Mouse (Mus musculus): ENCODE data around the gene Klhl22.

Gene Klhl22

DNA sequence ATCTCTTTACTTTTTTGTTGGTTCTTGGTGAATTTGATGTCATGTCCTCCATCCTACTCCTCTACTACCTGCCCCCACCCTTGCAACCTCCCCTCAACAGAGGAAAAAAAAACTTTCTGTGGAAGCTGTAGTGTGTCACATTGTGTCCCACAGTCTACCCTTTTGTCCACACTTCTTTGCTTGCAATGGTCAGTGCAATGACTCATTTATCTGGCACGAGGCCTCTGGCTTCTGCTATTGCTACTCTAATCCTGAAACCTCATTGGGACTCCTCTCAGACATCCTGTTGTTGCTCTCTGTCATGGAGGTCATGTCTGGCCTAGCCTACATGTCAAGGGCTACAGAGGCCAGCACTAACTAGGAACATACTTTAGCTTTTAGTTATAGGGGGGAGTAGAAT lies 5.7 kb upstream of the Klhl22 start:
- DNase-seq (ENCODE audit: low read depth in 1 of 2, low spot score in 2 of 2): no peak

DNA sequence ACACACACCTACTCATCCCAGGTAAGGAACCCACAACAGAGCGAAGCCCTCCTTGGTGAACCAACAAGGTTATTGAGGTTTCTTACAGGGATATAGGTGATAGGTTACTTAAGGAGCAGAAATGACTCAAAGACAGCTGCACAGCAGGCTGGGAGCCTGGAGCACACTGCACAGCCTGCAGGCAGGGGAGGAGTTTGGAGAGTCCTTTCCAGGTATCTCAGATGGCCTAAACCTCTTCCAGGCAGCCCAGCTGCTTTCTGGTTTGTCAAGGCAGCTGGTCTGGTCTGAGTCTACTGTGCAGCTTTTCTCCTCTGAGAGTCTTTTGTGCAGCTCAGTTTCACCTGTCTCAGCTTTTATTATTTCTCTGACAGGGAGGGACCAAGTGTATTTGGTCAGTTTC lies 1.7 kb upstream of the Klhl22 start:
- DNase-seq (ENCODE audit: low read depth in 1 of 2, low spot score in 2 of 2): no peak

DNA sequence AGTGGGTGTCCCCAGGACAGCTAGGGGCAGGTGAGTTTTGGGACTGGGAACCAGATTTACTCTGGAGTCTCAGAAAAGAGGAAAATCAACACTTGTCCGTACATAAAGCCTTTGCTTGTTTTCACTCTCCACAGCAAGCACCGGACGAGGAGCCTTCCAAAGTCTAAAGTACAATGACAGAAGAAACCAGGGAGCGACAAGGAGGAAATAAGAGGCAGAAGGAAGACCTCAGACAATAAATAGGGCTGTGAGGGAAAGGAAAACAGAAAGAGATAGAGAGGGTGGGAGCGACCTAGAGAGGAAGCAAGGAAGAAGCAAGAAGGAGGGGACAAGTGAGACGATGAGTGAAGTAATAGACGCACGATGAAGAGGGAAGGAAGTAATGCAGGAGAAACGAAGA lies 516 bp upstream of the Klhl22 start:
- no peak for DNase-seq (ENCODE audit: low read depth in 1 of 2, low spot score in 2 of 2)

DNA sequence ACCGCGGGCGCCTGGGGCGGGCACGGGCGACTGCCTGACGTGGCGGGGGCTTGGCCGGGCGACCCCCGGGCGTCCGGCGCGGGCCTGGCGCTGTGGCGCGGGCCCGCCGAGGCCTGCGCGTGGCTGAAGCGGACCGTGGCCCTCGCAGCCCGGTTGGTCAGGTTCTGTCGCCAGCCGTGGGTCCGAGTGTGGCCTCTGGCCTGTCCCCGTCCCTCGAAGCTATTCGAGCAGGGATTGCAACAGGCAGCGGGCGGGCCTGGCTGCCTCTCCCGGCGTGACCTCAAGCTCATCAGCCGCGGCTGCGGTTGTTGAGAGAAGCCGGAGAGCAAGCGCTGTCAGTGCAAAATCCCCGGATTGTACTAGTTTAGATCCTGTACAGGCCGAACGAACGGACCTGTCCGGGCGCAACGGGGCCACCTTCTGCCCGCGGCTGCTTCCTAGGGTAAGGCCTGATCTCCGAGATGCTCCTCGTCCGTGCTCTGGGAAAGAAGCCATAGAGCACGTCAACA lies 449 bp downstream of the Klhl22 start:
- peak in 1 of 2 experiments; percentile 37 for DNase-seq (ENCODE audit: low read depth in 1 of 2, low spot score in 2 of 2)

DNA sequence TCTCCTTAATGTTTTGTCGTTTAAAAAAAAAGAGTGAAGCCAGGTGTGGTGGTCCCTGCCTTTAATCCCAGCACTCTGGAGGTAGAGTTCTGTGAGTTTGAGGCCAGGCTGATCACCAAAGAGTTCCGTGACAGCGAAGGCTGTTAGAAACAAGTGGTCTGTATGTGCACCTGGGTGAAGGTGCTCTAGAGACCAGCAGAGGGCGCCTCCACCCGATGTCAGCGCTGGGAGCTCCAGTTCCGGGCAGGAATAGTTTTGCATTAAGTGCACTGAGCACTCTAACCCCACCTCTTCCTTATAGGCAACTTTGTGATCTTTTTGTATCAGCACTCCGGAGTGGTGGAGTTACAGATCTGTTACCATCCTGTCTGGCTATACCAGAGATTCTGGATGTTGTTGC lies 1.2 kb downstream of the Klhl22 start:
- no peak for DNase-seq (ENCODE audit: low read depth in 1 of 2, low spot score in 2 of 2)

DNA sequence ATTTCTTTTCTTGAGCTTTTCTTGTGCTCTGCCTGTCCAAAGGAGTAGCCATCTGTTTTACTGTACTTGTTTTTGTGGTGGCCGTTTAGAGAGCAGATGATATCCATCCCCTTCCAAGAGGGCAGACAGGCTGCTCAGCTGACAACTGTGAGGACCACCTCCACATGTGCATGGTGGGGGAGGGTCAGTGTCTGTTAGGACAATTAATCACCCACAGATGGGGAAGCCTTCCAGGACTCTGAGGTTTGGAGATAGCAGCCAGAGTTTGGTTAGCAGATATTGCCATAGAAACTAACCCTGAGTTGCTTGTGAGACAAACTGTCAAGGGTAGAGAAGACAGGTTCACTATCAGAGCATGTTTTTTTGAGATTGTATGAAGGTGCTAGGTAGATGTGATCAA lies 1.7 kb downstream of the Klhl22 start:
- no peak for DNase-seq (ENCODE audit: low read depth in 1 of 2, low spot score in 2 of 2)

DNA sequence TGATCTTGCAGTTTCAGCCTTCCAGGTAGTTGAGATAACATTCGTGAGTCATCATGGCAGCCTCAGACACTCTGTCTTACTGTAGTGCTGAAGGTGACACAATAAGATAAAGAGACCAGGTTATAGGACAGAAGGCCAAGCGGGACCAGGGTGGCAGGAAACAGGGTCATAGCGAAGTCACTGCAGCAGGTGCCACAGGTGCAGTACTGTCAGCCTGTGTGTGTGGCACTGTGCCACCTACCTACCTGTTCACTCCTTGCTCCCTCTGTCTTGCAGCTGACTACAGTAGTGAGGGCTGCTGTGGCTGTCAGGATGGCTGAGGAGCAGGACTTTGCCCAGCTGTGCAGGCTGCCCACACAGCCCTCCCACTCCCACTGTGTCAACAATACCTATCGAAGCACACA lies 4.7 kb downstream of the Klhl22 start:
- DNase-seq (ENCODE audit: low read depth in 1 of 2, low spot score in 2 of 2): no peak

DNA sequence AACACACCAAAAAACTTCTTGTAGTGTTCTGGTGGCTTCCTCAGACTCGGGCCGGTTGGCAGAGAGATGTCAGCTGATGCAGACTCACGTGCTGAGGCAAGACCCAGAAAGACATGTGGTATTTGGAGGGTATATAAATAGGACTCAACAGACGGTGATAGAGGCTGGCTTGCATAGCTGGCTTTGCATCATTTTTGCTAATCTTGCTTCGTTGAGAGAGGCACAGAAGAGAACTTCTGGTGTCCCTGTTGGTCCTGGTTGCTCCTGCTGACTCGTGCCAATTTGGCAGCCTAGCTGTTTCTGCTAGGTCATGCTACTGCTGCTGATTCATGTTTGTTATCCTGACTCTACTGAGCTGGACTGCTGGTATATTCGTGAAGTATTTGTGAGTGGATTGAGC lies 9.4 kb downstream of the Klhl22 start:
- DNase-seq (ENCODE audit: low read depth in 1 of 2, low spot score in 2 of 2): no peak

DNA sequence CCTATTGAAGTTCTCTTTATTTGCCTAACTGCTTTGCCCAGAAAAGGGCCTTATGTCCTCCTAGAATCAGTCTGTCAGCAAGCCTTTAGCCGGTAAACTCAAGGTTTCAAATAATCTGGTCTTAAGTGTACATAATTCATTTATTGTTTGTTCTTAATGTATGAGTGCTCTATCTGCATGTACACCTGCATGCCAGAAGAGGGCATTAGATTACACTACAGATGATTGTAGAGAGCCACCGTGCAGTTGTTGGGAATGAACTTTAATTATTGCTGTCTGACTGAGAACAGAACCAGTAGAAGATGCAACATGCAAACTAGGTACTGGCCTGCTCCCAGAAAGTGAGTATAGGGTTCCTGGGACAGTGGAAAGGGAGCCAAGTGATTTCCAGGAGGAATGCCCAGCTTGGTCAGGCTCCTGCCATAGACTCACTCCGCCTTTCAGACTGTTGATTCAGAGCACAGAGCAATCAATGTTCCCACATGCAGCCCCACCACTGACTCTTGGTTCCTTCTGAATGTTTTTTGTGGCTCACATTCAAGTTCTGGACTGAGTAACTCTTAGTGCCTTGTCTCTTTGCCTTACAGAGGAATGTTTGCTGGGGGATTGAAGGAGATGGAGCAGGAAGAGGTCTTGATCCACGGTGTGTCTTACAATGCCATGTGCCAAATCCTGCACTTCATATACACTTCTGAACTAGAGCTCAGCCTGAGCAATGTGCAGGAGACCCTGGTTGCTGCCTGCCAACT lies 11.9 kb downstream of the Klhl22 start:
- DNase-seq (ENCODE audit: low read depth in 1 of 2, low spot score in 2 of 2): no peak

DNA sequence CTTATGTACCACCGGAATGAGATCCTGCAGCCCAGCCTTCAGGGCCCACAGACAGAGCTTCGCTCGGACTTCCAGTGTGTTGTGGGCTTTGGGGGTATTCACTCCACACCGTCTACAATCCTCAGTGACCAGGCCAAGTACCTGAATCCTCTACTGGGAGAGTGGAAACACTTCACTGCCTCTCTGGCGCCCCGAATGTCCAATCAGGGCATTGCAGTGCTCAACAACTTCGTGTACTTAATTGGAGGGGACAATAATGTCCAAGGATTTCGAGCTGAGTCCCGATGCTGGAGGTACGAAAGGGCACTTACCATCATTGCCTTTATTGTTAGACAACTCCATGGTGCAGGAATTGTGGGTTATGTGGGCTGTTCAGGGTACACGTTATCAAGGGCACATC lies 17.4 kb downstream of the Klhl22 start:
- DNase-seq (ENCODE audit: low read depth in 1 of 2, low spot score in 2 of 2): no peak

DNA sequence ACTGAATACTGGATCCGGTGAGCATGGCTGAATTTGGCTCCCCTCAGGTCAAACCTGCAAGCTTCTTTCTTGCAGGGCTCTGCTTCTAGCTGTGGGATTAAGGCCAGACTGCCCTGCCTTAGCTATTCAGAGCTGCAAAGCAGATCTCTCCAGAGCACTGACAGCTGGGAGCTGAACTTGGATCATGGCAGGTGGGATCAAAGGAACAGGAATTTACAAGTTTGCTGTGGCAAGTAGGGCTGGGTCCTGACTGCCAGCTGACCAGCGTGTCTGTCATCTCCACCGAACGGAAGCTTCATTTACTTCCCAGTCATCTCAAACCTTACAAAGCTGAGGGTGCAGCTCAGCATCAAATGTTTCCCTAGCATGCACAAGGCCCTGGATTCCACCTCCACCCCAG lies 18.8 kb downstream of the Klhl22 start:
- DNase-seq (ENCODE audit: low read depth in 1 of 2, low spot score in 2 of 2): no peak

DNA sequence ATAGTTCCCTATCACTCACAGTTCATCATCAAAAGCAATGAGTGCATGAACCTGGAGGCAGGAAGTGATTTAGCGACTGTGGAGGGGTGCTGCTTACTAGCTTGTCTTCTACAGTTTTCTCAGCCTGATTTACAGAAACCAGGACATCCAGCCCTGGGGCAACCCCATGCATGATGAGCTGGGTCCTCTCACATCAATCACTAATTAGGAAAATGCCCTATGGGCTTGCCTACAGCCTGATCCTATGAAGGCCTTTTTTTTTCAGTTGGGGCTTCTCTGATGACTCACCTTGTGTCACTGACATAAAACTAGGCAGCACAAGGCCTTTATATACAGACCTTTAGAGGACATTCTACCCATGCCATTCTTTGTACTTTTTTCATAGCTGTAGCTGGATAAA lies 20.3 kb downstream of the Klhl22 start:
- DNase-seq (ENCODE audit: low read depth in 1 of 2, low spot score in 2 of 2): no peak

DNA sequence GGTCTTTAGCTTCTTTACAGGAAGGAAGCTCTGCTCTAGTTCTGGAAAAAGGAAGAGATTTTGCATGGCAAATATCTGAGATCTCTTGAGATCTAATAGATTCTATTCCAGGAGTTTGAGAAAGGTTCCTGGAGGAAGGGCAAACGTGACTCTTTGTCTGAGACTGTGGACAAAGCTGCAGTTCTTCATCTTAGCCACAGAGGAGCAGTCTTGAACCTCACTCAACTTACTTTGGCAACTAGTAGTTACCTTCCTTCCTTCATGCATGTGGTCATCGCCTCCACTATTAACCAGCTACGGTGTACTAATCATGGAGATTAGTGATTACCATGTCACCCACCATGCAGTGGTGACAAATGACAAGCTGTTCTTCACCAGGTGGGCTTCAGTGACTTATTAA lies 25.9 kb downstream of the Klhl22 start:
- DNase-seq (ENCODE audit: low read depth in 1 of 2, low spot score in 2 of 2): no peak

DNA sequence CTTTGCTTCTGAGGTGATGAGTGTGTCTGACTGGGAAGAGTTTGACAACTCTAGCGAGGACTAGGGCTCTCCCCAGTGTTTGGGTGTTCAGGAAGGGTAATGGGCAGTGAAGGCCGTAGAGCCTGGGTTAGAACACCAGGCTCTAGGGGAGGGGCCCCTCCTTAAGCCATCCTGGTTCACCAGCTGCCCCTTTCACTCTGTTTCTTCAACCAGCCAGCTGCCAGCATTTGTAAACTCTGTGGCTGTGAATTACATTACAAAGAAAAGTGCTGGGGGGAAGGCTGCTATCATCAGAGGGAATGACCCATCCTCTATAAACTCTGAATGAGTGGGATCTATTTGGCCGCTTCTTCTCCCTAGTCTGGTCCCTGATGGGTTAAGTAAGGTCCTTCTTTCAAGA lies 33.3 kb downstream of the Klhl22 start:
- no peak for DNase-seq (ENCODE audit: low read depth in 1 of 2, low spot score in 2 of 2)

DNA sequence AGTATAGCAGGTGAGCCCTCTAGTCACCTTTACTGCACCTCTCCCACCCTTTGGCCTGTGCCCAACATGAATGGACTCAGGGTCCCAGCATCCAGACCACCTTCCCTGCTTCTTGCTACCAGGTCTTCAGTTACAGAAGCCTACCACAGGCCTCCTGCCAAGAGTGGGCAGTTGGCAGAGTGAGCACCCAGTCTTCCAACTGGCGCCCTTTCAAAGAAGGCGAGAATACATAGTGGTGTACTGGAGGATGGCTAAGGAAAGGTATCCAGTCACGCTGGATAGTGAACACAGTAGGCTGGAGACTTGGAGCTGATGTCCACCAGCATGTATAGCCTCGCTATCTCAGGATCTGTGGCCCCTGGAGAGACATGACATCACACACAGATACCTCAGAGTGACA lies 34.6 kb downstream of the Klhl22 start:
- DNase-seq (ENCODE audit: low read depth in 1 of 2, low spot score in 2 of 2): no peak

DNA sequence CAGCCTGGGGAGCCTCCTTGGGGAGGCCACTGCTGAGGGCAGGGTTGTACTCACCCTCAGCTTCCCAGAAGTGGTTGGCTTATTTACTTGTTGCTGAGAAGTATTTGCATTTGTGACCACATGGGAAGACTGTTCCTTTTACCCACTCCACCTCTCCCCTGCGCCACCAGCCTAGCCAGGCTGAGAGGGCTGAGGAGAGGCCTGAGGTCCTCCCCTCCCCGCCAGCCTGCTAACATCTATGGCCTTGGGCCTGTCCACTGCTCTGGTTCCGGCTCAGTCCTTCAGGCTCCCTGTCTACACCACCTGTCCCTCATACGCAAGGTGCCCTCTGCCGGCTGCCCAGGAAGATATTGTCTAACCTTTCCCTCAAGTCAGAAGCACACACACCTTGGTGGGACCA lies 36.2 kb downstream of the Klhl22 start:
- DNase-seq (ENCODE audit: low read depth in 1 of 2, low spot score in 2 of 2): no peak

DNA sequence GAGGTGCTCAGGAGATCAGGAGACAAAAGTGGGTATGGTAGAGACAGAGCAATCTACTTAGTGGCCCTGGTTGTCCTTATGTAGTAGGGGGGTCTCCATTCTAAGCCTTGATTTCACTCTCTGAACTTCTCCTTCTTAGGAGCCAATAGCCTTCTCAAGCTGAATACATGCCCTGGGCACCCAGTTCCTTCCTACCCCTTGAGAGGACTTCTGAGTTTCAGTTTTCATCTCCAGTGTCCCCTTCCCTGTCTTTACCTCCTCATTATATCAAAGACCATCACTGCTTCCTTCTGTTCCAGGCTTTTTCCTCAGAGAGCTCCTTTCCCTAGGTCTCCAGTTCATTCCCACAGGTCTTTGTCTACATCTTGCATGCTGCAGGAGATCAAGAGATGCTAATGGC lies 37.1 kb downstream of the Klhl22 start:
- no peak for DNase-seq (ENCODE audit: low read depth in 1 of 2, low spot score in 2 of 2)

DNA sequence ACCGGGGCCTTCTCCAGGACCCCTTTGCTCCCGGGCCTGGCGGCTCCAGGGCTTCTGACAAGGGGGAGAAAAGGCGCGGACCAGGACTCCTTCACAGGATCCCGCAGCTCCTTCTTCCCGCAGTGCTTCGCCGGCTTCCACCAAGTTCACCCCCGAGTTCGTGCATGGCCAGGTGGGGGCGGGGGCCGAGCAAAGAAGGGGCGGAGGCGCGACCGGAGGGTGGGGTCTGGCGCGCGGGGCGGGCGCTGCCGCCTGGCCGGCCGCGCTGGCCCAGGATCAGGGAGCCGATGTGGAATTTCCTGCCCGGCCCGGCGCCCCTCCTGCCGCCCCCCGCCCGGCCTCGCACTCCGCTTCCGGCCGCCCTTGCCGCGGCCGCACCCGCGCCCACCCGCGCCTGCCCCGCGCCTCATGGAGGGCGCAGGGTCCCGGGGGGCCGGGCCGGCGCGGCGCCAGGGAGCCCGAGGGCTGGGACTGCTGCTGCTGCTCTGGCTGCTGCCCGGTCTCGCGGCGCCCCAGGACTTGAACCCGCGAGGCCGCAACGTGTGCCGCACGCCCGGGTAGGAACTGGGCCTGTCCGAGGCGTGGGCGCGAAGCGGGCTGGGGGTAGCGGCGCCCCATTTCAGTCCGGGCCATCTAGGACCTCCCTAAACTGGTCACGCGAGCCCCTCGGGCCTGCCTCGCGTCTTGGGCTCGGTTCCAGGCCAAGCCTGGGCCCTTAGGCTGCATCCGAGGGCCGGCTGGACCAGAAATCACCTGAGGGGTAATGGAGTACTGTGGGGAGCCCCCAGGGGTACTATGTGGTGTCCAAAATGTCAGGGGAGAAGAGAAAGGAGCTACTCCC lies 37.8 kb downstream of the Klhl22 start, which contains the start of gene Scarf2:
Scarf2 (plus strand) TSS at position 312 of the 841 bp plus-strand sequence.
- DNase-seq (ENCODE audit: low read depth in 1 of 2, low spot score in 2 of 2): no peak

DNA sequence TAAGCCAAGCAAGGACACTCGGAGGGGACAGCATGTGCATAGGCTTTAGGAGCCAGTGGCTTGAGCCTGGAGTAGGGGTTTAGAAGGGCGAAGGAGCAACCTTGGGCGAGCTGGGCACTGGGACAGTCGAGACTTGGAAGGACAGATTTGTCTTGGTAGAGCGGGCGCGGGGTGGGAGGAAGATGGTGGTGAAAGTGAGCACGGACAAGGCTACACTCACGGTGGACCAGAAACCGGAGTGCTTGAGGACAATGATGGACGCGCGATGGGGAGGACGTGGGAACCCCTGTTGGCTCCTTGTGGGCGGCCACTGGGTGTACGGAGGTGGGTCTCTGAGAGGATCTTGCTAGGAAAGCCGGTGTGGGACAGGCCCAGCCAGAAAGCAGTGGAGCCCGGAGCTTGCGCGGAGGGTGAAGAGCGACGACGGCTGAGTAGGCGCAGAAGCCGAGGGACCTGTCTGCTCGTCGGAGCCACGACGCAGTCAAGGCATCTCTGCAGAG lies 38.4 kb downstream of the Klhl22 start:
- no peak for DNase-seq (ENCODE audit: low read depth in 1 of 2, low spot score in 2 of 2)

DNA sequence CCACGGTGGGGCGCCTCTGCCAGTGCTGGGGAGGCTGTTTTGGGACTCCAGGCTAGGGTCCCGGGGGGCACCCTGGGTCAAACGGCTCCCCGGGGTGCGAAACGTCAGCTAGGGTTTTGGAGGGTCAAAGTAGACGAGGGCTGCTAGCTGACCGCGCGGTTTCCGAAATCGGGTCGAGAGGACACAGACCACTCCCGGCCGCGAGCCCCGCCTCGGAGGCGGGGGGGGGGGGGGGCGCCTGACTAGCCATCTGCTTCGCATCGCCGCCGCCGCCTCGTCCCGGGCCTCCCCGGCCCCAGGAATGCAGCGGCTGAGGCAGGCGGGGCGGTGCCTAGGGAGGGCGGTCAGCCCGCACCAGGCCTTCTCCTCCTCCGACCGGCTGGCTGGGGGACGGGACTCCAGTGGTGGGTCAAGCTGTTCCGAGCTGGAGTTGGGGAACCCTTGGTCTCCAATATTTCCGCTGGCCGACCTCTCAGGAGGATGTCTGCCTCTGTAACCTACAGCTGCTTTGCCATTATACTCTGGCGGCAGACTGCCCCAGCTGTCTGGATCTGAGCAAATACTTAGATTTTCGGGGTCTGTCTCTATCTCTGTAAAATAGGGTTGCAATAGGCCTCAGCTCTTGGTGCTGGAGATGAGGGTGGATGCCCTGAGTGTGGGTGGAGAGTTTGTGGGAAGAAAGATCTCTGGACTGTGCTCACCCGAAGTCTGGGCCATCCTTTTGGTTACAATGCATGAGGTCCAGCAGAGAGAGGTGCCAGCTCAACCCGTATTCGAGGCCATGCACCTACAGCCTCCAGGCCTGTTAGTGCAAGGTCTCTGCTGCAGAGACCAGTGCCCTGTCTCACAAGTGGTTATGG lies 39.1 kb downstream of the Klhl22 start:
- no peak for DNase-seq (ENCODE audit: low read depth in 1 of 2, low spot score in 2 of 2)

DNA sequence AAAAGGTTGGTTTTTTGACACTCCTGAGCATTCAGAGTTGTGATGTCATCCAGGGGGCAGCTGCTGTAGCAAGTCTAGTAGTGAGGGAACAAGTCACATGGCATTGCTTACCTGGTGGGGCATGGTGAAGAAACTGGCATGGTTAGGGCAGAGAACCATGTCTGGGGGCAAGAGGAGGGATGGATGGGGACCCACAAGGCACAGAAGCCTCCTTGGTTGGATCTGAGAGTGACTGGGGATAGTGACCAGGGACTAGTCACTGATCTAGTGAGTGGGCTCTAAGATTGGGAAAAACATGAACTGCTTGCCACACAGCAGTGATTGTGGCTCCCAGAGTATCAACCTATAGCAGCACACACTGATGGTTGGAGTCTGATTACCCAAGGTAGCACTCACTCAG lies 40.2 kb downstream of the Klhl22 start:
- DNase-seq (ENCODE audit: low read depth in 1 of 2, low spot score in 2 of 2): no peak

All from monocyte, adult 2 months (primary cell).